Mouse (Mus musculus) left cerebral cortex, adult 2 months (tissue): ENCODE results near the gene Odf2. TPM values are rescaled to one million over a fixed set of nuclear protein-coding genes. Genes with fewer than 3 reads are reported as not detected.

Experiments
- DNase-seq, 2 experiments: peaks; one replicate each; pipeline ENCODE4 v3.0.0; 2021 to 2022; ENCODE audit warnings: low spot score in 2 of 2, mixed read lengths in 1 of 2; ENCODE audit errors: extremely low spot score in 1 of 2
- H3K27ac ChIP-seq: fragments of 200-600 bp; 2 replicates; pipeline ENCODE4 v1.8.1; 2022
- H3K4me3 ChIP-seq: fragments of 200-600 bp; 2 replicates; pipeline ENCODE4 v1.8.1; 2022
- CTCF ChIP-seq: fragments of 200-600 bp; IDR thresholded peaks from 2 replicates; pipeline ENCODE4 v1.8.1; 2022; ENCODE audit warnings: antibody characterized with exemption, mild to moderate bottlenecking, moderate library complexity
- intact Hi-C: fragments of 180-260 bp; cut with DNase I; formaldehyde crosslinking; loops from one replicate; pipeline ENCODE4 v1.15.1; 2025
- long read RNA-seq, 2 experiments: library from polyadenylated mRNA; stranded (forward); transcript quantifications; one replicate each; pipeline ENCODE4 v2.0.0; 2021; ENCODE audit warnings: borderline mapping rate in 2 of 2
- total RNA-seq, 2 experiments: library from RNA; stranded (reverse); gene quantifications; 2 replicates each; pipeline ENCODE4 v1.2.3; 2021

Gene Odf2
- 100 to 1,000 TPM in 1 of 2 experiments, 10 to 100 TPM in 1; 97.9 to 101 TPM for total RNA-seq
- long read RNA-seq, experiment 1, transcript Odf2-203 (17 exons, 2,305 nt), result major isoform, 6 of 60 reads
- long read RNA-seq, experiment 1, partial matches to known transcripts, result 13 of 60 reads
- long read RNA-seq, experiment 1, other reads (novel, unspliced or antisense), result 37 of 60 reads
- long read RNA-seq, experiment 2, transcript Odf2-204 (21 exons, 3,826 nt), result major isoform, 9 of 88 reads
- long read RNA-seq, experiment 2, partial matches to known transcripts, result 16 of 88 reads
- long read RNA-seq, experiment 2, other reads (novel, unspliced or antisense), result 62 of 88 reads

GRCm38 (mm10) chr2:29889066-29889944 is at the start of gene Odf2:
Gene Odf2, plus strand, starts transcription at chr2:29889221.
- DNase-seq, result peak; percentile 100
- intact Hi-C loops, result loop anchor here (1.0 kb wide), 1 partner anchor 20 kb away; the partner anchor contains the start of gene Cercam
- peak within 1 kb of the TSS; percentile 88 for H3K4me3 ChIP-seq
- H3K27ac ChIP-seq, result peak within 1 kb of the TSS; percentile 90
- TF ChIP-seq CTCF, result no peak

- intact Hi-C loops, result no loop called here
- Histone ChIP-seq H3K27ac (no peak overlapping the region), H3K4me3 (no peak overlapping the region)
- DNase-seq, result no peak
- no peak for TF ChIP-seq CTCF
Observed at GRCm38 (mm10) chr2:29839460-29839859, 49.6 kb upstream of the Odf2 start.

GRCm38 (mm10) chr2:29843231-29844105 is 45.6 kb upstream of the Odf2 start:
- no peak; the same call in 1 of the 2 replicates for TF ChIP-seq CTCF

GRCm38 (mm10) chr2:29844115-29844514 is 44.9 kb upstream of the Odf2 start:
- DNase-seq, result no peak
- Histone ChIP-seq H3K27ac (peak overlapping the region; percentile 71), H3K4me3 (peak overlapping the region; percentile 34; the same call in 1 of the 2 replicates)
- intact Hi-C loops, result no loop called here
- no peak for TF ChIP-seq CTCF

More at GRCm38 (mm10) chr2:29843231-29844105, 45.6 kb upstream of the Odf2 start:
- H3K27ac ChIP-seq, result peak overlapping the region; percentile 77
- DNase-seq, result peak in 1 of 2 experiments; percentile 43
- H3K4me3 ChIP-seq, result no peak overlapping the region
- intact Hi-C loops, result no loop called here

DNA sequence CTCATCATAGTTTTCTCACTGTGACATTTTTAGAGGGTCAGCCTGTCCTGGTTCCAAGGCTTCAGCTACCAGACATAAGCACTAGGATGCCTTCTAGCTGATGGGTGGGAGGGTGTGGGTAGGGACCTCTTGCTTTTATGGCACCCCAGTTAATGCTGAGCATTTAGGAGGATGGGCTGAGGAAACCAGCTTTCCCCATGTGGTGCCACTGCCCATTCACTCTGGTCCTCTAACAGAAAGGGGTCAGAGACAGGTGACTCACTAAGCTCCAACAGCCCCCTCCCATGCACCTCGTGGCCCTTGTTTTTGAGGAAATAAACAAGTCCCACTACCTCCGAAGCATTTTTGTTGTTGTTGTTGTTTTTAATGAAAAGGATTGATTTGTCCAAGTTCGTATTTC is 44.4 kb upstream of the Odf2 start:
- peak overlapping the region; percentile 34 for H3K4me3 ChIP-seq
- TF ChIP-seq CTCF, result no peak
- intact Hi-C loops, result no loop called here
- no peak for DNase-seq
- H3K27ac ChIP-seq, result peak overlapping the region; percentile 71; the same call in 1 of the 2 replicates

GRCm38 (mm10) chr2:29845636-29846035 is 43.4 kb upstream of the Odf2 start:
- Histone ChIP-seq H3K27ac (peak overlapping the region; percentile 75), H3K4me3 (peak overlapping the region; percentile 34)
- no peak for TF ChIP-seq CTCF
- no peak for DNase-seq
- intact Hi-C loops, result no loop called here

DNA sequence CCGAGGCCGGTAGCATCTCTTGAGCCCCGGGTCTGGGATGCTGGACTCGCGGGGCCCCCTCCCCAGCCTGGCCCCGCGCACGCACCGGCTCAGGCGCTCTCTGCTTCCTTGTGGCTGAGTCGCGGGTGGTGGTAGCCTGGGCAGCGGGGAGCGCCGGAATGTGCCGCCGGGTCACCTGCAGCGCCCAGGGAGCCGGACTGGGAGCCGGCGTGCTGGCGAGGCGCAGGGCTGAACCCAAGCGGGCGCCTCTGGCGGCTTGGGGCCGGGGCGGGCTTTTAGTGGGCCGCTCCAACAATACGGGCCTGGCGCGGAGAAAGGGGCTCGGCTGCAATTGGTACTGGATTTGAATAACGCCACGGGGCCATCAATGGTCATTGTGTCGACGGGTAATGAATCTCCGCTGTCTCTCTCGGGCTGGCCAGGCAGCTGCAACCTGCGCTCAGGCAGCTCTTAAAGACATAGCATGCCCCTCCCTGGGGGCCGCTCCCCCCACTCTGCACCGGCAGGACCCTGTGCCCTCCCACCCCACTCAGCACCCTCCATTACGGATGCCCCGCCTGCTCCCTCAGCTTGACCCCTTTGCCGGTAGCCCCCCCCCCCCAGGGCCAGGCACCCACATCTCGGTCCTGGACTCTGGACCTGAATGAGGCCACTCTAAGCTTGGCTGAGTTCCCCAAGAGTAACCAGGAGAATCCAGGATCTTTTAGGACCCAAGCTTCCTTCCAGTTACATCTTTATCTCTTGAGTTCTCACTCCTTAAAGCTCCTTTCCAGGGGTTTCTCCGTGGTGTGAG is 42.8 kb upstream of the Odf2 start:
- intact Hi-C loops, result no loop called here
- DNase-seq, result peak in 1 of 2 experiments; percentile 37
- peak overlapping the region; percentile 75 for H3K27ac ChIP-seq
- peak overlapping the region; percentile 34 for H3K4me3 ChIP-seq
- TF ChIP-seq CTCF, result no peak

GRCm38 (mm10) chr2:29846911-29847310 is 42.1 kb upstream of the Odf2 start:
- DNase-seq, result no peak
- intact Hi-C loops, result no loop called here
- Histone ChIP-seq H3K27ac (peak overlapping the region; percentile 7; the same call in 1 of the 2 replicates), H3K4me3 (no peak overlapping the region)
- TF ChIP-seq CTCF, result no peak

DNA sequence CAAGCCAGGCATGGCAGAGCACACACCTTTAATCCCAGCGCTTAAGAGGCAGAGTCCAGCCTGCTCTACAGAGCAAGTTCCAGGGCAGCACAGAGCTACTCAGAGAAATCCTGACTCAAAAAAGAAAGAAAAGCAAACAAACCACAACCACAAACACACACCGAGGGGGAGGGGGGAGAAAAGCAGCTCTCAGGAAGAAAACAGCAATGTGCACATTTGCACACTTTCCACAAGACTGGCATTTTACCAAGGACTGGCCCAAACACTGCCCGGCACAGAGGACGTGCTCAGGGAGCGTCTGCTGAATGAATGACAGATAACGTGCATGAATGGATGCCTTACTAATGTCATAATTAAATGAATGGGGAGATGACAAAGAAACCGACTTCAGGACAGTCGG is 40.0 kb upstream of the Odf2 start:
- Histone ChIP-seq H3K4me3 (no peak overlapping the region), H3K27ac (peak overlapping the region; percentile 36; the same call in 1 of the 2 replicates)
- no peak for TF ChIP-seq CTCF
- no peak for DNase-seq
- intact Hi-C loops, result no loop called here

GRCm38 (mm10) chr2:29849841-29850480 is 39.1 kb upstream of the Odf2 start:
- intact Hi-C loops, result no loop called here
- no peak; the same call in 1 of the 2 replicates for TF ChIP-seq CTCF
- Histone ChIP-seq H3K4me3 (no peak overlapping the region), H3K27ac (peak overlapping the region; percentile 36; the same call in 1 of the 2 replicates)
- no peak for DNase-seq
